Mouse (Mus musculus) ovary, adult 18-20 months (tissue): ENCODE measurements at regions not wholly inside any gene's neighbourhood (a gene's known extent, or its start where the extent isn't known, plus 50 kb on each side); places are given as distances from the start of the nearest gene placed in this dataset.

Experiments used
- DNase-seq: peaks from one replicate; pipeline ENCODE4 v3.0.0; 2022; ENCODE audit warnings: low spot score, mixed read lengths

- no peak for DNase-seq
Measured at GRCm38 (mm10) chr2:19049877-19050731, 52.0 kb downstream of the 4930426L09Rik start.

GRCm38 (mm10) chr2:19055500-19055899 is 57.4 kb downstream of the 4930426L09Rik start:
- DNase-seq = no peak

GRCm38 (mm10) chr2:19057859-19058258 is 59.7 kb downstream of the 4930426L09Rik start:
- DNase-seq = no peak

GRCm38 (mm10) chr2:19058765-19059164 is 60.6 kb downstream of the 4930426L09Rik start:
- DNase-seq = no peak

- no peak for DNase-seq
Measured at GRCm38 (mm10) chr2:19059246-19059645, 61.1 kb downstream of the 4930426L09Rik start.

- DNase-seq = no peak
Measured at GRCm38 (mm10) chr2:19060218-19060915, 62.2 kb downstream of the 4930426L09Rik start.

GRCm38 (mm10) chr2:19064560-19065362 is 66.6 kb downstream of the 4930426L09Rik start:
- peak; percentile 47 for DNase-seq

GRCm38 (mm10) chr2:19065511-19065910 is 67.4 kb downstream of the 4930426L09Rik start:
- no peak for DNase-seq

- no peak for DNase-seq
Measured at GRCm38 (mm10) chr2:19068161-19068560, 70.0 kb downstream of the 4930426L09Rik start.

GRCm38 (mm10) chr2:19083816-19084215 is 85.7 kb downstream of the 4930426L09Rik start:
- DNase-seq = no peak

- DNase-seq = no peak
Measured at GRCm38 (mm10) chr2:19085105-19085504, 87.0 kb downstream of the 4930426L09Rik start.

- no peak for DNase-seq
Measured at GRCm38 (mm10) chr2:19086167-19086566, 88.0 kb downstream of the 4930426L09Rik start.

- no peak for DNase-seq
Measured at GRCm38 (mm10) chr2:19086621-19087020, 88.5 kb downstream of the 4930426L09Rik start.

GRCm38 (mm10) chr2:19099384-19099783 is 99.7 kb upstream of the Armc3 start:
- no peak for DNase-seq

GRCm38 (mm10) chr2:19108753-19109152 is 90.3 kb upstream of the Armc3 start:
- DNase-seq = no peak

- no peak for DNase-seq
Measured at GRCm38 (mm10) chr2:19119871-19120270, 79.2 kb upstream of the Armc3 start.

- no peak for DNase-seq
Measured at GRCm38 (mm10) chr2:19132864-19133263, 66.2 kb upstream of the Armc3 start.

- DNase-seq = peak; percentile 46
Measured at GRCm38 (mm10) chr2:19142586-19142985, 56.5 kb upstream of the Armc3 start.

GRCm38 (mm10) chr2:19145412-19145811 is 53.7 kb upstream of the Armc3 start:
- no peak for DNase-seq

- DNase-seq = no peak
Measured at GRCm38 (mm10) chr2:19145881-19146280, 53.2 kb upstream of the Armc3 start.

- DNase-seq = no peak
Measured at GRCm38 (mm10) chr2:19146289-19146688, 52.8 kb upstream of the Armc3 start.

GRCm38 (mm10) chr2:19148812-19149211 is 50.3 kb upstream of the Armc3 start:
- DNase-seq = no peak
